Mouse (Mus musculus) MEL (cell line): ENCODE results near the gene Ston2. TPM values are rescaled to one million over a fixed set of nuclear protein-coding genes. Genes with fewer than 3 reads are reported as not detected.

Source experiments
- DNase-seq: peaks from one replicate; pipeline ENCODE4 v3.0.0; 2011; ENCODE audit warnings: low read depth, low spot score
- H3K27ac ChIP-seq: 2 replicates; pipeline ENCODE4 v1.5.1; 2012; ENCODE audit warnings: low read depth, mild to moderate bottlenecking, control low read depth, low read length, moderate library complexity; ENCODE audit not compliant: control insufficient read depth
- H3K27me3 ChIP-seq, 2 experiments: fragments of 150-350 bp in 1 of 2; sonication (generic) in 1 of 2; 2 replicates each; pipeline ENCODE4 v1.6.1; 2012; ENCODE audit warnings: low read length in 2 of 2, mild to moderate bottlenecking in 2 of 2, improper control_type of control experiment in 1 of 2, moderate library complexity in 1 of 2; ENCODE audit not compliant: insufficient read depth in 2 of 2, control insufficient read depth in 1 of 2
- H3K36me3 ChIP-seq, 2 experiments: 2 replicates each; pipeline ENCODE4 v1.6.1; 2012 to 2014; ENCODE audit warnings: low read length in 2 of 2, improper control_type of control experiment in 1 of 2, inconsistent platforms in 1 of 2, mild to moderate bottlenecking in 1 of 2; ENCODE audit not compliant: insufficient read depth in 2 of 2, control insufficient read depth in 1 of 2
- H3K4me1 ChIP-seq, 2 experiments: fragments of 150-350 bp in 1 of 2; sonication (generic) in 1 of 2; 2 replicates each; pipeline ENCODE4 v1.6.1; 2012; ENCODE audit warnings: low read length in 2 of 2, improper control_type of control experiment in 1 of 2, mild to moderate bottlenecking in 1 of 2; ENCODE audit not compliant: insufficient read depth in 2 of 2, control insufficient read depth in 1 of 2
- H3K4me3 ChIP-seq, 2 experiments: fragments of 150-350 bp in 1 of 2; sonication (generic) in 1 of 2; 2 replicates each; pipeline ENCODE4 v1.5.1; 2012; ENCODE audit warnings: low read depth in 2 of 2, low read length in 2 of 2, mild to moderate bottlenecking in 2 of 2, moderate library complexity in 2 of 2, control low read depth in 1 of 2, improper control_type of control experiment in 1 of 2; ENCODE audit not compliant: control insufficient read depth in 1 of 2, insufficient read depth in 1 of 2
- H3K79me2 ChIP-seq: 2 replicates; pipeline ENCODE4 v1.6.1; 2012; ENCODE audit warnings: mild to moderate bottlenecking, low read length, moderate library complexity; ENCODE audit not compliant: control insufficient read depth, poor library complexity, insufficient read depth
- H3K9ac ChIP-seq: 2 replicates; pipeline ENCODE4 v1.6.1; 2012; ENCODE audit warnings: low read depth, mild to moderate bottlenecking, control low read depth, low read length, moderate library complexity; ENCODE audit not compliant: control insufficient read depth, poor library complexity, severe bottlenecking
- H3K9me3 ChIP-seq: fragments of 150-350 bp; sonication (generic); replicated peaks from 2 replicates; pipeline ENCODE4 v1.6.1; 2012; ENCODE audit warnings: mild to moderate bottlenecking, low read length, improper control_type of control experiment, moderate library complexity; ENCODE audit not compliant: insufficient read depth
- CHD1 ChIP-seq: IDR thresholded peaks from 2 replicates; pipeline ENCODE4 v1.6.1; 2012; ENCODE audit warnings: low read depth, mild to moderate bottlenecking, inconsistent platforms, low read length, improper control_type of control experiment
- CTCF ChIP-seq, 3 experiments: IDR thresholded peaks in 2 of 3; conservative IDR thresholded peaks in 1 of 3; 2 replicates each; pipeline ENCODE4 v1.5.1; 2011 to 2012; ENCODE audit warnings: low read length in 3 of 3, low read depth in 2 of 3, mild to moderate bottlenecking in 2 of 3, improper control_type of control experiment in 1 of 3, inconsistent platforms in 1 of 3, mixed read lengths in 1 of 3, moderate library complexity in 1 of 3; ENCODE audit not compliant: control insufficient read depth in 1 of 3, insufficient read depth in 1 of 3, poor library complexity in 1 of 3, severe bottlenecking in 1 of 3
- E2F4 ChIP-seq: IDR thresholded peaks from 2 replicates; pipeline ENCODE4 v1.6.1; 2011; ENCODE audit warnings: low read depth, low read length, improper control_type of control experiment, borderline replicate concordance
- ELF1 ChIP-seq: IDR thresholded peaks from 2 replicates; pipeline ENCODE4 v1.6.1; 2014; ENCODE audit warnings: low read depth, mild to moderate bottlenecking, inconsistent platforms, low read length, improper control_type of control experiment, moderate library complexity
- EP300 ChIP-seq, 2 experiments: IDR thresholded peaks; 2 replicates each; pipeline ENCODE4 v1.6.1; 2011; ENCODE audit warnings: improper control_type of control experiment in 2 of 2, low read length in 2 of 2, low read depth in 1 of 2, mild to moderate bottlenecking in 1 of 2
- ETS1 ChIP-seq: IDR thresholded peaks from 2 replicates; pipeline ENCODE4 v1.6.1; 2012; ENCODE audit warnings: low read depth, mild to moderate bottlenecking, inconsistent platforms, low read length, improper control_type of control experiment, moderate library complexity
- GABPA ChIP-seq: IDR thresholded peaks from 2 replicates; pipeline ENCODE4 v1.6.1; 2012; ENCODE audit warnings: low read depth, mild to moderate bottlenecking, inconsistent platforms, low read length, improper control_type of control experiment, moderate library complexity
- MAFK ChIP-seq: IDR thresholded peaks from 2 replicates; pipeline ENCODE4 v1.6.1; 2011; ENCODE audit warnings: low read depth, mild to moderate bottlenecking, low read length, improper control_type of control experiment, borderline replicate concordance
- MAZ ChIP-seq: IDR thresholded peaks from 2 replicates; pipeline ENCODE4 v1.6.1; 2012; ENCODE audit warnings: low read depth, mild to moderate bottlenecking, inconsistent platforms, low read length, improper control_type of control experiment
- MYC ChIP-seq: IDR thresholded peaks from 2 replicates; pipeline ENCODE4 v1.6.1; 2011; ENCODE audit warnings: low read depth, mild to moderate bottlenecking, low read length, improper control_type of control experiment, moderate library complexity
- NELFE ChIP-seq: IDR thresholded peaks from 2 replicates; pipeline ENCODE4 v1.6.1; 2011; ENCODE audit warnings: low read depth, low read length, improper control_type of control experiment
- POLR2A ChIP-seq, 2 experiments: IDR thresholded peaks; 2 replicates each; pipeline ENCODE4 v1.6.1; 2011 to 2012; ENCODE audit warnings: low read length in 2 of 2, mild to moderate bottlenecking in 2 of 2, control low read depth in 1 of 2, improper control_type of control experiment in 1 of 2, low read depth in 1 of 2, moderate library complexity in 1 of 2; ENCODE audit not compliant: control insufficient read depth in 1 of 2, insufficient read depth in 1 of 2, poor library complexity in 1 of 2
- POLR2AphosphoS2 ChIP-seq: IDR thresholded peaks from 2 replicates; pipeline ENCODE4 v1.6.1; 2011; ENCODE audit warnings: low read length, improper control_type of control experiment
- SMC3 ChIP-seq: IDR thresholded peaks from 2 replicates; pipeline ENCODE4 v1.6.1; 2011; ENCODE audit warnings: low read depth, low read length, improper control_type of control experiment
- TAL1 ChIP-seq: IDR thresholded peaks from 2 replicates; pipeline ENCODE4 v1.6.1; 2012; ENCODE audit warnings: mild to moderate bottlenecking, inconsistent platforms, low read length, moderate library complexity, mixed read lengths
- TCF12 ChIP-seq: IDR thresholded peaks from 2 replicates; pipeline ENCODE4 v1.6.1; 2014; ENCODE audit warnings: low read depth, mild to moderate bottlenecking, inconsistent platforms, low read length, improper control_type of control experiment, moderate library complexity
- USF2 ChIP-seq, 2 experiments: IDR thresholded peaks; 2 replicates each; pipeline ENCODE4 v1.6.1; 2011 to 2012; ENCODE audit warnings: improper control_type of control experiment in 2 of 2, low read length in 2 of 2, borderline replicate concordance in 1 of 2, inconsistent platforms in 1 of 2, low read depth in 1 of 2, mild to moderate bottlenecking in 1 of 2; ENCODE audit not compliant: insufficient read depth in 1 of 2
- ZC3H11A ChIP-seq: IDR thresholded peaks from 2 replicates; pipeline ENCODE4 v1.6.1; 2012; ENCODE audit warnings: low read depth, mild to moderate bottlenecking, inconsistent platforms, low read length, improper control_type of control experiment
- ZKSCAN1 ChIP-seq: IDR thresholded peaks from 2 replicates; pipeline ENCODE4 v1.6.1; 2012; ENCODE audit warnings: low read depth, mild to moderate bottlenecking, inconsistent platforms, low read length, improper control_type of control experiment, moderate library complexity
- ZMIZ1 ChIP-seq: IDR thresholded peaks from 2 replicates; pipeline ENCODE4 v1.6.1; 2012; ENCODE audit warnings: low read depth, mild to moderate bottlenecking, inconsistent platforms, low read length, improper control_type of control experiment, moderate library complexity
- polyA plus RNA-seq, 2 experiments: library from polyadenylated mRNA; stranded (reverse) in 1 of 2; unstranded in 1 of 2; fragments of >175 nt in 1 of 2; fragments of >200 nt in 1 of 2; gene quantifications; 2 replicates each; pipeline versions ENCODE4 v1.2.1 to v1.2.4; 2012; ENCODE audit warnings: low replicate concordance in 2 of 2, low read depth in 1 of 2; ENCODE audit not compliant: insufficient read length in 2 of 2, insufficient read depth in 1 of 2, missing spikeins in 1 of 2
- total RNA-seq: library from RNA; depleted of rRNA; stranded (reverse); fragments of 300-350 nt; gene quantifications from 2 replicates; pipeline ENCODE4 v1.2.3, GENCODE M21; 2012

The Ston2 gene
- total and polyA plus RNA-seq, 3 experiments, result not detected

DNA sequence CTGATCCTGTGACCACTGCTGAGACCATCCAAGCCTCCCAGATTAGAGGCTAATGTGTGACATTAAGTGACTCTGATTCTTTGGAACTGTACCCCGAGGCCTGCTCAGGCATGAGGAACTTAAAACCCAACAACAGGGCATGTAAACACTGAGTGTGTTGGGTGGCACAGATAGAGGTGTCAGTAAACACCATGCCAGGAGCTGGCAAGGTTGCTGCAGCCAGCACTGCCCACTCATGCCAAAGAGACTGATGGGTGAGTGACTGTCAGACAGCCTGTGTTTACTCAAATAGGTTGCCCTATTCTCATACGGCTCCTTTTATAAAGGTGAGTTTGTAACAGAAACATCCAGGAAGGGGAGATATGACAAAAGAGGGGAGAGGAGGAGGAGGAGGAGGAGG lies 19.3 kb downstream of the Ston2 start:
- H3K27me3 ChIP-seq, result no peaks in the 10 kb centered on the region
- TF ChIP-seq TAL1, result no peak
- no peak for TF ChIP-seq MYC
- TF ChIP-seq ETS1, result no peak
- TF ChIP-seq E2F4, result no peak
- no peak for TF ChIP-seq NELFE
- TF ChIP-seq MAFK, result no peak
- TF ChIP-seq SMC3, result no peak
- no peaks in the 10 kb centered on the region for H3K4me1 ChIP-seq
- no peak overlapping the region for H3K9ac ChIP-seq
- H3K4me3 ChIP-seq, result no peak overlapping the region
- DNase-seq, result no peak
- H3K9me3 ChIP-seq, result no peaks in the 10 kb centered on the region
- H3K27ac ChIP-seq, result no peak overlapping the region
- no peaks in the 10 kb centered on the region for H3K36me3 ChIP-seq
- no peaks in the 10 kb centered on the region for H3K79me2 ChIP-seq

DNA sequence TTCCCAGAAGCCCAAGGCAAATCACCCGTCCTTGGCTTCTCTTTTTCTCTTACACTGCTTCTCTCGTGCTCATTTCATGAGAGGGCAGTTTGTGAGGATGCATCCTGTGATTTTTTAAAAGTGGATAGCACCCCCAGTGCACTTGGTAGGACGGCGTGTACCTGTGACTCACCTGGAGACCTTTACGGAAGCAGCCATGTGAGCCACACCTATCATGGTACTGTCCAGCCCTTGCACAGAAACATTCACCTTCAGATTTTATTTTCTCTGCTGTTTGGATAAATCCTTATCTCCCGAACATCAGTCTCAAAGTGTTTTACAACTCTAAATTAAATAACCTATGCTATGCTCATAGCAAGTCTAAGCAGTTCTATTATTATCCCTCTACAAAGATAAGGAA lies 20.0 kb downstream of the Ston2 start:
- no peak for DNase-seq
- Histone ChIP-seq H3K79me2 (no peaks in the 10 kb centered on the region), H3K27ac (no peak overlapping the region), H3K9ac (no peak overlapping the region), H3K9me3 (no peaks in the 10 kb centered on the region), H3K4me1 (no peaks in the 10 kb centered on the region), H3K36me3 (no peaks in the 10 kb centered on the region), H3K27me3 (no peaks in the 10 kb centered on the region), H3K4me3 (no peak overlapping the region)
- TF ChIP-seq E2F4, result no peak
- no peak for TF ChIP-seq POLR2A (IDR thresholded peaks at IDR 0.05; ENCODE audit: control insufficient read depth in 1 of 2, insufficient read depth in 1 of 2, low read depth in 1 of 2, low read length in 2 of 2, poor library complexity in 1 of 2)
- TF ChIP-seq CHD1, result no peak
- no peak for TF ChIP-seq ELF1

DNA sequence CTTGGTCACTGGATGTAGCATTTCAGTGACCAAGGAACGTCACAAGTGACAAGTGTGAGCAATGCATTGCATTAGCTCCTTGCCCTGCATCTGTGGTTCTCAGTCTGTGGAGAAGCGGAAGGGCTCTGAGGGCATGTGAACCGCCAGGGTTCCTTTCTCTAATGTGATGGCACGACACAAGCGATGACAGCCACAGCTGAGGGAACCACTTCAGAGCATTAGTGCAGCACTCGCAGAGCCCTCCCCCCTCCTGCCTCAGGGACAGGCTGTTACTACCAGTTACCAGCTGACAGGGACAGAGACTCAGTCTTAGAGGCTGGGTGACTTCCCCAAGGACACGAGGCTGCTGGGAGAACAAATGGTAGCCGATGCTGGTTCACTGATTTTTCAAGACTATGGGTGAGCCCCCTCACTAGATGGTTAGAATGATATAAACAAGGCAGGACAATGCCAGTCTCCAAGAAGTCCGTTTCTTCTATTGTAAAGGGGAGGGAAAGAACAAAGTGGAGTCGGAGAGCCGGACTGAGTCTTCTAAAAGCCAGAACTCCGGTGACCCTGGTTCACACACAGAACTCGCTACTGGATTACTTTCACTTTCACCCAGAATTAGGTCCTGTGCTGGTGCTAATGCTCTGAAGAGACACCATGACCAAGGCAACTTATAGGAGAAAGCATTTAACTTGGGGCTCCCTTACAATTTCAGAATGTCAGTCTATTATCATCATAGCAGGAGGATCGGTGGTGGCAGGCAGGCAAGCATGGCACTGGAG lies 21.7 kb downstream of the Ston2 start:
- no peaks in the 10 kb centered on the region for H3K27me3 ChIP-seq
- no peaks in the 10 kb centered on the region for H3K4me1 ChIP-seq

More for the DNA sequence above, 21.7 kb downstream of the Ston2 start:
- H3K9ac ChIP-seq, result no peak overlapping the region
- no peak overlapping the region for H3K27ac ChIP-seq
- no peaks in the 10 kb centered on the region for H3K36me3 ChIP-seq
- no peaks in the 10 kb centered on the region for H3K79me2 ChIP-seq
- DNase-seq, result no peak
- TF ChIP-seq POLR2A (IDR thresholded peaks at IDR 0.05; ENCODE audit: control insufficient read depth in 1 of 2, insufficient read depth in 1 of 2, low read depth in 1 of 2, low read length in 2 of 2, poor library complexity in 1 of 2) (no peak), USF2 (IDR thresholded peaks at IDR 0.05; ENCODE audit: borderline replicate concordance in 1 of 2, insufficient read depth in 1 of 2, low read depth in 1 of 2, low read length in 2 of 2) (no peak), TCF12 (no peak), GABPA (no peak), ZKSCAN1 (no peak), ZMIZ1 (no peak), CTCF (IDR thresholded peaks at IDR 0.05 in 2 of 3, conservative IDR thresholded peaks at IDR 0.05 in 1 of 3; ENCODE audit: control insufficient read depth in 1 of 3, insufficient read depth in 1 of 3, low read depth in 2 of 3, low read length in 3 of 3, poor library complexity in 1 of 3, severe bottlenecking in 1 of 3) (no peak), ZC3H11A (no peak), EP300 (IDR thresholded peaks at IDR 0.05; ENCODE audit: low read depth in 1 of 2, low read length in 2 of 2) (no peak), POLR2AphosphoS2 (no peak), MAZ (no peak), SMC3 (no peak)
- H3K9me3 ChIP-seq, result no peaks in the 10 kb centered on the region
- no peak overlapping the region for H3K4me3 ChIP-seq
